Mouse (Mus musculus) lung, postnatal 0 days (tissue): ENCODE measurements at regions not wholly inside any gene's neighbourhood (a gene's known extent, or its start where the extent isn't known, plus 50 kb on each side); places are given as distances from the start of the nearest gene placed in this dataset.

Experiments used
- CTCF ChIP-seq: IDR thresholded peaks from 2 replicates; pipeline ENCODE4 v1.5.1; 2016; ENCODE audit warnings: antibody characterized with exemption, mild to moderate bottlenecking
- EP300 ChIP-seq: IDR thresholded peaks from 2 replicates; pipeline ENCODE4 v1.6.1; 2016; ENCODE audit warnings: antibody characterized with exemption, mild to moderate bottlenecking, control low read depth

DNA sequence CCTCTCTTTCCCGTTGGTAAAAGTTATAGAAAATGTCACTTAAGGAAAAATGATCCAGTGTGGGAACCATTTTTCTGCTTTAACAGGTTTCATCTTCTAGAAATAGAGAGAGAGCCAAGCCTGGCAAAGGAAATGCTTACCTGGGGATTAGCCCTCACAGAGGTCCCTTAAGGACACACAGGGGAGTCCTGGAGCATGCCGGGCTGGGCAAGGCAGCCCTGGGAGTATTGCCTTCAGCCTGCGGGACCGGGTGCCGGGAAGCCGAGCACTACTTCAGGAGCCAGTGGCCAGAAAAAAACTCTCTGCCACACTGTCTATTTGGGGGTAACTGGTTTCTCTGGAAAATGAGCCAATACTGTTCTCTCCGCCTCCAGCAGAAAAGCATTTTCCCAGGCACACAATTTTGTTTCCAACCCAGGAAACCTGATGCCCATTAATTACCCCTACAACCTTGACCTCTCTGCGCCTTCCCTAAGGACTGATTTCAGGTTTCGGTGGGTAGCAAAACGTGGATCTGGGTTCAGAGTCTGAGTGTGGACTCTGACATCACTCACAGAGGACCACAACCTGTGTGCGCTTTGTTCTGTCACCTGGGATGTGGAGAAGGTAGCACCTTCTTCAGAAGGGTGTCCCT is 117.9 kb downstream of the Lnpk start:
- TF ChIP-seq EP300 (no peak), CTCF (no peak)
